Mouse (Mus musculus) midbrain, embryonic 15.5 days (tissue): ENCODE results near the gene Ttc29. TPM values are rescaled to one million over a fixed set of nuclear protein-coding genes. Genes with fewer than 3 reads are reported as not detected.

Experiments
- ATAC-seq: fragments of 200-750 bp; cut with Nextera tagmentation; replicated peaks from 2 replicates; pipeline ENCODE4 v1.8.0; 2017; ENCODE audit warnings: moderate TSS enrichment
- H3K27ac ChIP-seq: fragments of 300-500 bp; sonication (generic); 2 replicates; pipeline ENCODE4 v1.5.1; 2015; ENCODE audit warnings: mild to moderate bottlenecking, inconsistent platforms
- H3K27me3 ChIP-seq: fragments of 300-500 bp; sonication (generic); replicated peaks from 2 replicates; pipeline ENCODE4 v1.6.1; 2015; ENCODE audit warnings: inconsistent platforms
- H3K36me3 ChIP-seq: fragments of 300-500 bp; sonication (generic); replicated peaks from 2 replicates; pipeline ENCODE4 v1.6.1; 2015; ENCODE audit warnings: inconsistent platforms
- H3K4me1 ChIP-seq: fragments of 300-500 bp; sonication (generic); 2 replicates; pipeline ENCODE4 v1.6.1; 2015; ENCODE audit warnings: inconsistent platforms
- H3K4me2 ChIP-seq: fragments of 300-500 bp; sonication (generic); 2 replicates; pipeline ENCODE4 v1.6.1; 2015; ENCODE audit warnings: inconsistent platforms, mild to moderate bottlenecking, moderate library complexity
- H3K4me3 ChIP-seq: fragments of 300-500 bp; sonication (generic); 2 replicates; pipeline ENCODE4 v1.5.1; 2015; ENCODE audit warnings: mild to moderate bottlenecking, inconsistent platforms
- H3K9ac ChIP-seq: fragments of 300-500 bp; sonication (generic); 2 replicates; pipeline ENCODE4 v1.6.1; 2015; ENCODE audit warnings: mild to moderate bottlenecking, inconsistent platforms
- H3K9me3 ChIP-seq: fragments of 300-500 bp; sonication (generic); 2 replicates; pipeline ENCODE4 v1.6.1; 2016; ENCODE audit warnings: inconsistent platforms
- WGBS: fragments of 180-500 bp; shearing (Covaris S2); methylation state at CpG from one replicate; pipeline ENCODE4 v1.1.7; 2015; ENCODE audit warnings: mixed read lengths; 5-methylcytosine and 5-hydroxymethylcytosine counted together
- polyA plus RNA-seq: library from polyadenylated mRNA; unstranded; fragments of >200 nt; fragmentation: Nextera tagmentation; extraction: Ambion mirVana; gene quantifications from 2 replicates; pipeline ENCODE4 v1.2.1, GENCODE M21; 2015

Ttc29 gene
- polyA plus RNA-seq, 1 experiment from 2014 or later, result 0.98 TPM

DNA sequence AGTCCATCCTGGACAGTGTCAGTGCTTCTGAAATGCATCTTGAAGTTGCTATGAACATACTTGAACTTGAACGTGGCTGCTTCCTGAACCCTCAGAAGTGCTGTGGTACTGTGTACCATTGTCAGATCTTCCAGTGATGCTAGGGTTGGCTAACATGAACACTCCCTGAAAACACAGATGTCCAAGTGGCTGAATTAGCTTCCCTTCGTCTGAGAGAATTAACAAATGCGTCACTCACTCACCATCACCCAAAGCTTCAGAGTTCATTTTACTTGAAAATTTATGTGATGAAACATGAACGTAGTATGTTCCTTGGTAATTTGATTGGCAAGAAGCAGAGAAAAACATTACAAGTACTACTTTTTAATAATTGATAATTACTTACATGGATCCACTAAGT, 129.1 kb downstream of the Ttc29 start:
- Histone ChIP-seq H3K4me3 (no peak overlapping the region), H3K4me1 (peaks cover 9% of the 10 kb centered on the region), H3K36me3 (no peaks in the 10 kb centered on the region), H3K27ac (0 out of 2 replicates have a peak overlapping the region, but pooled peaks have one; percentile 20), H3K9me3 (no peaks in the 10 kb centered on the region), H3K4me2 (no peak overlapping the region), H3K9ac (no peak overlapping the region), H3K27me3 (no peaks in the 10 kb centered on the region)
- no peak for ATAC-seq
- WGBS, result 59% methylated on average over 4 of the region's 4 CpGs

DNA sequence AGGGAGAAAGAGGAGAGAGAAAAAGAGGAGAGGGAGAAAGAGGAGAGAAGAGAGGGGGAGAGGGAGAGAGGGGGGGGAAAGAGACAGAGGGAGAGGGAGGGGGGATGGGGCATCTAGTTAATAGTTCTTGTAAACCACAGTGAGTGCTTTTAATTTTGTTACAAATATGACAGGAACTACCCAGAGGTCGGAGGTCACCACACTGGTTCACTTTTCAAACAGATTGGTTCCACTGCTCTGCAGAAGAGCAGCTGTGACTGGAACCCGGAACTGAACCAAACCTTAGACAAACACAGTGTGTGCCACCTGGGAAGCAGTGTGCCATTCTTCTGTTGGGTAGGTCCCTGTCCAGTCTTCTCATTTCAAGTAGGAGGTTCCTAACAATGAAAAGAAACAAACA, 130.9 kb downstream of the Ttc29 start:
- Histone ChIP-seq H3K36me3 (no peaks in the 10 kb centered on the region), H3K27ac (no peak overlapping the region), H3K4me3 (no peak overlapping the region), H3K9ac (no peak overlapping the region), H3K27me3 (no peaks in the 10 kb centered on the region), H3K4me1 (peaks cover 9% of the 10 kb centered on the region), H3K4me2 (no peak overlapping the region), H3K9me3 (no peaks in the 10 kb centered on the region)
- WGBS, result 59% methylated on average over 2 of the region's 2 CpGs
- no peak for ATAC-seq

DNA sequence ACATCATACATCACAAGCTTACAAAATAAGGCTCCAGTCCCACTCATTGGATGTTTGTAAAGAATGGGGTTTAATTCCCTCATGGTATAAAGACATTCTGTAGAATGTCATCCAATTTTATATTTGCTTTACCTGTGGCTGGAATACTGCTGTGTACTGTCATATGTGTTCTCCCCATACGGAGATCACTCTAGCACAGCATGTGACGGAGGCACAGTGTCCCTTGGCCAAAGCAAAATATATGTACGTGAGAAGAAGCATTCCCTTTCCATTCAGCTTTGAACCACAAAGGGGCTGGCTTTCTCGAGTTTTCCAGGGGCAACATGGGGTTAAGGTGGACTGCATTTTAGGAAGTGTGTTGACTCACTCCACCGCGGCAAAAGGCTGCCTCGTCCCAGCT, 132.6 kb downstream of the Ttc29 start:
- no peaks in the 10 kb centered on the region for H3K27me3 ChIP-seq
- H3K4me1 ChIP-seq, result peaks cover 9% of the 10 kb centered on the region
- H3K4me2 ChIP-seq, result peak overlapping the region; percentile 22
- H3K9me3 ChIP-seq, result no peaks in the 10 kb centered on the region
- no peaks in the 10 kb centered on the region for H3K36me3 ChIP-seq
- no peak overlapping the region for H3K9ac ChIP-seq
- H3K27ac ChIP-seq, result 0 out of 2 replicates have a peak overlapping the region, but pooled peaks have one; percentile 20
- WGBS, result 38% methylated on average over 7 of the region's 7 CpGs
- H3K4me3 ChIP-seq, result no peak overlapping the region
- peak; percentile 50 for ATAC-seq

DNA sequence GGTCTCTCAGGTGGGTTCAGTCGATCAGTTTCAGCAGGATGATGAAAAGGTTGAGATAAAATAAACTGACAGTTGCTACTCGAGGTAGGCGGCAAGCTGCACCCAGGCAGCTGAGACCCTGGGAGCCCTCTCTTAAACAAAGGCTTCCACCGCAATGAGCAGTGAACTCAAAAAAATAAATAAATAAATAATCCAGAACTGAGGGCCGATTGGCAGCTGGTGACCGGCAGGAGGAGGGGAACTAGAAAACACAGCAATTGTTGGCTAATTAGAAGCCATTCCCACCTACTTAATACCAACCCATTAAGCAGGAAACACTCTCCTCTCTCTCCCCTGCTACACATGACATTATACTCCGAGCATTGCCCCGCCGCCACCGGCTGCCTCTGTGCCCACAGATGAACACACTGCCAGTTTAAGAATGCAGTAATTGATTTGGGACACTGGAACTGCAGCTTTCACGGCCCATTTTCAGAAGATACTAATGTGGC, 133.1 kb downstream of the Ttc29 start:
- Histone ChIP-seq H3K27ac (peak overlapping the region; percentile 20; the same call in 1 of the 2 replicates), H3K27me3 (no peaks in the 10 kb centered on the region), H3K4me3 (no peak overlapping the region), H3K9me3 (no peaks in the 10 kb centered on the region), H3K9ac (no peak overlapping the region), H3K4me1 (peaks cover 9% of the 10 kb centered on the region), H3K4me2 (peak overlapping the region; percentile 22), H3K36me3 (no peaks in the 10 kb centered on the region)
- 5% methylated on average over 11 of the region's 11 CpGs for WGBS
- ATAC-seq, result peak; percentile 89

DNA sequence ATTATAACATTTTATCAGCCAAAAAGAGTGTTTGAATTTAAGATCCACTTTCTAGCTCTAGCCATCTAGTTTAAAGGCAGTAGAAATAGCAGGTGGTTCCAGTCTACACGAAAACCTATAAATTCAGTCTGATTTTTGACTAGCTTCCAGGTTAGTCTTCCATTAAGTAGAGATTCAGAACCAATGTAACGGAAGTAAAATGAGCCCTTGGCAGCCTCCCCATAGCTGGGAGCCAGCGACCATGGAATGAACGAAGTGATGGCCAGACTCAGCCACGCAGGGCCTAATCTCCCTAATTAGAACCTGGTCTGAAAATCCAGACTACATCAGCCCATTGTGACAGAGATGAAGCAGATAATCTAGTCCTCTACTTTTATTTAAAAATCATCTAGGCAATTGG, 140.8 kb downstream of the Ttc29 start:
- Histone ChIP-seq H3K9ac (no peak overlapping the region), H3K4me2 (no peak overlapping the region), H3K9me3 (no peaks in the 10 kb centered on the region), H3K27ac (no peak overlapping the region), H3K36me3 (no peaks in the 10 kb centered on the region), H3K4me3 (no peak overlapping the region), H3K4me1 (no peaks in the 10 kb centered on the region), H3K27me3 (no peaks in the 10 kb centered on the region)
- 66% methylated on average over 5 of the region's 5 CpGs for WGBS
- no peak for ATAC-seq

DNA sequence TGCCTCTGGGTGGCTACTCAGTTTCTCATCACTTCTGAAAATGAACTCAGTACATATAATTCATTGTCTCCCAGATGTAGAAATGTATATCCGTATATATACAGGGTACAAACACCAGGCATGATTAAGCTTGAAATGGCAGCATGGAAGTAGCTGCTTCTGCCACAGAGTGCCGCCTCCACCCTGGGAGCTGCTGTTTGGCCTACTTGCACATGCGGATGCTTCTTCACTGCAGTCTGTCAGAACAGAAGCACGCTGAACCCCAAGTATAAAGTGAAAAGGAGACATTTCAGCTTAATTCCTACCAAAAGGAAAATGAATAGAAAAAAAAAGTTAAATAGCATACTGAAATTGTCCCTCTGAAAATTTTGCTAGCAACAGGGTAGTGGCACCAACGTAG, 141.7 kb downstream of the Ttc29 start:
- Histone ChIP-seq H3K9me3 (no peaks in the 10 kb centered on the region), H3K4me1 (no peaks in the 10 kb centered on the region), H3K4me3 (no peak overlapping the region), H3K27ac (no peak overlapping the region), H3K36me3 (no peaks in the 10 kb centered on the region), H3K27me3 (no peaks in the 10 kb centered on the region), H3K4me2 (no peak overlapping the region), H3K9ac (no peak overlapping the region)
- ATAC-seq, result no peak
- 87% methylated on average over 5 of the region's 5 CpGs for WGBS

DNA sequence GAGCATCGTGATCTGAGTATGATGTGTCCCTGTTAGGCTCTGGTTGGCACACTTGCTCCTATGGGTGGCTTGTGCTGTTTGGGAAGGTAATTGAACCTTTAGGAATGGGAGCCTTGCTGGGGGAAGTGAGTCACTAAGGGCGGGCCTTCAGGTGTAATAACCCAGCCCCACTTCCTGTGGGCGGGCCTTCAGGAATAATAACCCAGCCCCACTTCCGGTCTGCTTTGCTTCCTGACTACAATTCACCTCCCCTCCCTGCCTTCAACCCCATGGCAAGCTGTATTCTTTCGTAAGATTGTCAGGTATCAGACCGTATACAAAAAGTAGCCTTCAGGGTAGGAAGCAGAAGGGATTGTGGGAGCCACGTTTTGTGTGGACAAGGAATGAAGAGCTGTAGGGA, 177.7 kb downstream of the Ttc29 start:
- no peaks in the 10 kb centered on the region for H3K36me3 ChIP-seq
- no peaks in the 10 kb centered on the region for H3K27me3 ChIP-seq
- H3K4me2 ChIP-seq, result no peak overlapping the region
- H3K27ac ChIP-seq, result no peak overlapping the region
- H3K9ac ChIP-seq, result no peak overlapping the region
- no peak for ATAC-seq
- H3K4me1 ChIP-seq, result no peaks in the 10 kb centered on the region
- no peaks in the 10 kb centered on the region for H3K9me3 ChIP-seq
- H3K4me3 ChIP-seq, result no peak overlapping the region
- 89% methylated on average over 7 of the region's 7 CpGs for WGBS

DNA sequence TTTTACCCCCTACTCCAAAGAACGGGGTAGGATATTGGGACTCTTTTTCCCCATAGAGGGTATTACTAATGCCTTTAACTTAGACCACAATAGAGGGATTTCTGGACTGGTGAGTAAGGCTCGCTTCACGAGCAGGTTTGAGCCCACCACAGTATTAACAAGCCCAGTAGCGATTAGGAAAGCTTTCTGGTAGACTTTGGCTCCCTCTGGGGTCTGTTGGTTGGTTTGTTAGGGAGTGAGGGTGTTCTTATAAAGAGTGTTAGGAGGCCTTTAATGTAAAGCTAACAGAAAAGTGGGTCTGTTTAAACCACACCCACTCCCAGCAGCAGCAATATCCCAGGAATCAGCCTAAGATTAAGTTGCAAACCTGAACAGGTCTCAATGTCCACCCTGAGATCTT, 206.2 kb downstream of the Ttc29 start:
- Histone ChIP-seq H3K36me3 (no peaks in the 10 kb centered on the region), H3K4me3 (no peak overlapping the region), H3K9me3 (no peaks in the 10 kb centered on the region), H3K4me2 (peak overlapping the region; percentile 84; the same call in 1 of the 2 replicates), H3K27me3 (0 out of 2 replicates have a peak, but pooled peaks cover 18% of the 10 kb centered on the region), H3K4me1 (peaks cover 14% of the 10 kb centered on the region), H3K9ac (no peak overlapping the region), H3K27ac (no peak overlapping the region)
- 22% methylated on average over 4 of the region's 4 CpGs for WGBS
- ATAC-seq, result peak; percentile 15; the same call in 1 of the 2 replicates

DNA sequence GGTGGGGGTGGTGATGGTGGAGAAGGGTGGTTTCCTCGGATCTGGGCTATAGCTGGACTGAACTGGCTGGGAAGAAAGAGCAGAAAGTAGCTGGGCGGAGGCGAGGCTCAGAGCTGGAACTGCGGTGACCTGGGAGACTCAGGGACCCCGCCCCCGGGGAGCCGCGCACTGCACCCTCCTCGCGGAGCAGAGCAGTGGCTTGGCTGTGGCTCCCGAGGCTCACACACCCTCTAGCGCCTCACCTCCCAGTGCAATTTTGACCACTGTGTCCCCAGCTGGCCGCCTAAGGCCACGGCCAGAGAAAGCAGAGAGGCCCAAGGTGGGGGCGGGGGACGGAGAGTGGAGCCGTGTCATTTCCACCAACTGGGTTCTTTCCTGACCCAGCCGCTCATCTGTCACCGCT, 207.0 kb downstream of the Ttc29 start:
- Histone ChIP-seq H3K36me3 (no peaks in the 10 kb centered on the region), H3K27me3 (peaks cover 24% of the 10 kb centered on the region), H3K27ac (no peak overlapping the region), H3K4me1 (peaks cover 14% of the 10 kb centered on the region), H3K9me3 (no peaks in the 10 kb centered on the region), H3K4me2 (peak overlapping the region; percentile 84), H3K4me3 (peak overlapping the region; percentile 39), H3K9ac (peak overlapping the region; percentile 40; the same call in 1 of the 2 replicates)
- WGBS, result under 1% methylated on average over 19 of the region's 19 CpGs
- ATAC-seq, result peak; percentile 79

DNA sequence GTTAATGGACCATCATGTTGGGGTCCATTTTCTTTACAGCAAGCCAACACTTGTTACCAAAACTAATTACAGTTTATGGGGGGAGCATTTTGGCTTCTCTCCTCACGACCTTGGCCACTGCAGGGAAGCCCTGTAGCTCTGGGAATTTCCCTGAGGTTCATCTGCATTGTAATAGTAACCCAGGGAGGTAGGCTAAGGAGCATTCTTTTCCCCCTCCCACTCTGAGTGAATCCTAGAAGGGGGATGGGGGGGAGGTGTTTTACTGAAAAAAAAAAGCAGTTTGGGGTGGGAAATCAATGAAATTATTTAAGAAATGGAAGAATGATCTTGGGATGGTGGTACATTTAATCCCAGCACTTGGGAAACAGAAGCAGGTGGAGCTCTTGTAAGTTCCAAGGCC, 210.8 kb downstream of the Ttc29 start:
- H3K27me3 ChIP-seq, result peaks cover 36% of the 10 kb centered on the region
- no peak overlapping the region for H3K27ac ChIP-seq
- H3K4me1 ChIP-seq, result peaks cover 29% of the 10 kb centered on the region
- no peak overlapping the region for H3K4me2 ChIP-seq
- no peak overlapping the region for H3K9ac ChIP-seq
- 0% methylated on average over 1 of the region's 1 CpGs for WGBS
- H3K9me3 ChIP-seq, result no peaks in the 10 kb centered on the region
- H3K4me3 ChIP-seq, result no peak overlapping the region
- H3K36me3 ChIP-seq, result no peaks in the 10 kb centered on the region
- no peak for ATAC-seq

DNA sequence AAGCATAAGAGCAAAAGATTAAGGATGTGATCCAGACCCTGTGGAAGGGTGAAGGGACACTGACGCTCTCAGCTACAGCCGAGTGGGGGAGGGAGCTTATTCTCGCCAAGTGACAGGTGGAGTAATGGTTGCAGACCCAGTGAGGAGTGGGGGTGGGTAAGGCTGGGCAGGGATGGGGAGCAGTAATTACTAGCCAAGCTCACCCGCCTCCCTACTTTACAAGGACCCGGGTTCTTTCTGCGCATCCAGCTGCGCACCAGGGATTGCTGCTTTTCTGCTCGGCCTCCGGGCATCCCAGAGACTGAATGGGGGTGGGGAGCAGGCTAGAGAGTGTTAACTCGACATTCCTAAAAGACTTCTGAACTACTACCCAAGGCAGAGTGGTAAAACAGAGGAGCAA, 213.4 kb downstream of the Ttc29 start:
- peak overlapping the region; percentile 77 for H3K27ac ChIP-seq
- peaks cover 46% of the 10 kb centered on the region for H3K27me3 ChIP-seq
- WGBS, result 2% methylated on average over 10 of the region's 10 CpGs

DNA sequence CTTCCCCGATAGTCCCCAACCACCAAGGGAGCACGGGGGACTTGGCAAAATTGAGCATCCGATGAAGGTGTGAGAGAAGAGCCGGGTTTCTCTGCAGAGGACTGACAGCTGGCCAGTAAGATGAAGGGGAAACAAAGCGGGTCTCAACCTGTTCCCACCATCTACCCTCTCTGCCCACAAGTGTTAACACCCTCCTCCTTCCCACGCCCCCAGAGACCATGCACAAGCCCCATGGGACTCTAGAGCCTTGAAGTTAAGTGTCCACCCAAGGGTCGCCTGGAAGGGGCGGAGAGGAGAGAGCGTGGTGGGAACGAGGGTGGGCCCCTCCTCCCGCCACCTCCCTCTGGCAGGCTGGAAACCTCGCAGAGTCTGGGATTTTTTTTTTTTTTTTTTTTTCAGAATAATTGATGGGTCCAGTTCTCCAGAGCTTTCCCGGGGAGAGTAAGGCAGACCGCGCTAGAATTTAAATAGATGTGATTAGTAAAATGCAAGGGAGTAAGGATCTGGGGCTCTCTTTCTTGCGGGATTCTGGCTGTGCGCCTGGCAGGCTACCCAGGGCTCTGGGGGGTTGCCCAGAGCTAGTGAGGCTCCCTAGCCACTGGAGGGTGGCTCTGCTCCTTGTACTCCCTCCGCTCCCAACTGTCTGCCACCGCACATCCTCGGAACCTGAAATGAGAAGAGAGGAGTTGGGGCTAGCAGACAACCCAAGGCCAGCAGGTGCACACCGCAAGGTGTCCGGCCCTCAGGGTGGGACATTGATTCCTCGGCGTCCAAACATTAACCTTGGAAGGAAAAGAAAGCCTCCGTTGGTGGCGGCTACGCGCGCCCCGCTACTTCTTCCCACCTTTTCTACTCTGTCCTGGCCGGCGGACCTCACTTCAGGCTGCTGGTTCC, 214.0 kb downstream of the Ttc29 start:
- Histone ChIP-seq H3K4me3 (peak overlapping the region; percentile 22), H3K4me1 (peaks cover 15% of the 10 kb centered on the region), H3K4me2 (peak overlapping the region; percentile 47), H3K9ac (peak overlapping the region; percentile 34), H3K9me3 (no peaks in the 10 kb centered on the region), H3K36me3 (no peaks in the 10 kb centered on the region), H3K27me3 (peaks cover 52% of the 10 kb centered on the region), H3K27ac (peak overlapping the region; percentile 77)
- under 1% methylated on average over 32 of the region's 32 CpGs for WGBS
- peak; percentile 74 for ATAC-seq

More for the DNA sequence above, 213.4 kb downstream of the Ttc29 start:
- Histone ChIP-seq H3K4me2 (peak overlapping the region; percentile 47), H3K9ac (no peak overlapping the region), H3K4me1 (peaks cover 15% of the 10 kb centered on the region), H3K36me3 (no peaks in the 10 kb centered on the region), H3K4me3 (peak overlapping the region; percentile 22), H3K9me3 (no peaks in the 10 kb centered on the region)
- peak; percentile 52 for ATAC-seq
